Mouse (Mus musculus) retina, postnatal 1 day (tissue): ENCODE measurements around the gene Gm28042.

Source experiments
- DNase-seq: peaks from one replicate; pipeline ENCODE4 v3.0.0-alpha.2; 2012

The Gm28042 gene

DNA sequence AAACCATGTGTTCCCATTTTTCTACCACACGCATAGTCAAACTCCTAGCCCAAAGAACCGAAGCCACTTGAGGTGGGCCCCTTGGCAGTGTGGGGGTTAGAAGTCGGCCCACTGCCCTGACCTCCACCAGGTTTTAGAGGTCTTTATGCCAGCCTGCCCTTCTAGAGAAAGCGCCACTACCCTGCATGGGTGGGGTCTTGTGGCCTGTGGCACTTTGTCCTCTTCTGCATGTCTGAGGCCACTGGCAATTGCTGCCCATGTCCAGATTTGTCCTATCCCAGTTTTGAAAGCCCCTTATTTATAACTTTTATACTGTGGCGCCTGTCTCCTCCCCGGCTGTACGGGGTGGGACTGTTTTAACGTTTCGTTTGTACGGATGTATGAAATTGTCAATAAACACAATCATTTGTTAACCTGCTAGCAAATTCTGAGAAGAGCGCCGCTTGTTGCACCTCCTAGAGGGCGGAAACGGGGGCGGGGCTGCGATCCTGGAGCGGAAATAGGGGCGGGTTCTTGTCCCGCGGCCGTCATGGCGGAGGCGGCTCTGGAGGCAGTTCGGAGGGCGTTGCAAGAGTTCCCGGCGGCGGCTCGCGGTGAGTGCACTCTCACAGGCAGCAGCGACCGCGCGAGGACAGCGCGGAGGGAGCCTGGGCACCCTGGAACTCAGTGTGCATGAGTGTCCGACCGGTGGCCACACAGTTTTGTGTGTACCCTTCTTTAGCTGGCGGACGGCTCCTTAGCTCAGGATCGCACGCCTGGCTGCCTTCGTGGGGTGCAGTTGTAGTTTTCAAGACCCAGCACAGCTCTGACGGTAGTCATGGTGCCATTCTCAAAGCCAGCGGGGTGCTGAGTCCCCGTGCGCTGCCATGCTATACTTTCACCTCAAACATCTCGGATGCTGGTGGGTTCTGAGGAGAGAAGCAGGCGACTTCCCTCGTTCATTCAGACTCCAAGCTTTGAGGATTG is at the start of gene Gm28042, which contains the start of gene Jmjd7:
Gm28042 (plus strand) TSS at position 510 of the 966 bp plus-strand sequence.
Jmjd7 (plus strand) TSS at position 500 of the 966 bp plus-strand sequence.
- DNase-seq: peak; percentile 92

DNA sequence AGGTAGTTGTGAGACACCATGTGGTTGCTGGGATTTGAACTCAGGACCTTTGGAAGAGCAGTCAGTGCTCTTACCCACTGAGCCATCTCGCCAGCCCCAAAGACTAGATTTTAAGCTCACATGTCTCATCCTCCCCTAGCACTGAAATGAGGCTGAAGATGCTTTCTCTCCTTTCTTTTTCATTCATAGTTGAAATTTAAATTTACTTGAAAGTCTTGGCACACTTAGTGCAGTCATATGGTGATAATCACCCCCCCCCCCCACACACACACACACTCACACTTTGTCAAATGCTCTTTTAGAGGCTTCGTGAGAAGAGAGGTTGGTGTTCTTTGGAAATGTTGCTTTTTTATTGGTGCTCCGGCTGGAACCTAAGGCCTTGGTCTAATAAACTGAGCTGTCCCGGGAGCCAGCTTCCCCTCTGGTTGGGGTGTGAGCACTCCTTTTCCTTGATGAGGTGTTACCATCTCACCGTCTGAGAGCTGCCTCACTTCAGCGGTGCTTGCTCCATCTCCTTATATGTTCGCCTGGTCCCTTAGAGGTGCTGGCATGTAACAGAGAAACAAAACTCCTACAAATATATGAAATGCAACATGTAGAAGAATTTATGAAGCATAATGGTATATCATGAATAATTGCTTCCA is 46.8 kb upstream of the Gm28042 start:
- DNase-seq: no peak

DNA sequence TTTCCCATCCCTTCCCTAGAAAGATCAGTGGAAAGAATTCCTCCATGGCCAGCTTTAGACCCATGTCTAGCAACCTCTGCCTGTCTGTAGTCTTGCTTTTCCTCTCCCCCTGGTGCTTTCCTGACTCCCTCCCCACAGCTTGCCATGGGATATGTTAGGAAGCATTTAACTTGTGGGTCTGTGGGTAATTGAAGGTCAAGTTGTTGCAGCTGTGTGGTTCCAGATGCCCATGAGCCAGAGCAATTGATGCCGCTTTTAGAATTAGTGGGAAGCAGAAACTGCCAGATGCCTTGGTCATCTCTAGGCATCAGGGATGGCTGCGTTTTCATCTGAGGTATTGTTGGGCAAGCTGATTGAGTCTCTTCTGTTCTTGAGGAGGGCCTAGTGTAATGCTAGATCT is 45.7 kb upstream of the Gm28042 start:
- DNase-seq: no peak

DNA sequence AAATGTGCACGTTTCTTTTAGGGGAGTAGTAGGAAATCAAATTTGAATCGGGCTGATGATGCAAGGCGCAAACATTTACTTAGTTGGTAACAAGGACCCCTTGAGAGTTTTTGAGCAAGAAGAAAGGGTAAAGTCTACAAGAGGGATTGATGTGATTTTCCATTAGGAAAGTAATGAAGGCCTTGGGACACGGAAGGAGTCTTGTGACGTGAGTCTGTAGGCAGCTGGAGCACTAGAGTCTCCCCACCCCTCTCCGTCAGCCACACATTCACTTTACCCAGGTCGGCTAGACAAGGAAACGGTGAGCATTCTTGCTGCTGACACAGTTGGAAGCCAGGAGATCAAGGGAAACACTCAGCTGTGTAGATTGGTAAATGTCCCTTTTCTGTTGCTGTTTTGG is 41.4 kb upstream of the Gm28042 start:
- DNase-seq: no peak

DNA sequence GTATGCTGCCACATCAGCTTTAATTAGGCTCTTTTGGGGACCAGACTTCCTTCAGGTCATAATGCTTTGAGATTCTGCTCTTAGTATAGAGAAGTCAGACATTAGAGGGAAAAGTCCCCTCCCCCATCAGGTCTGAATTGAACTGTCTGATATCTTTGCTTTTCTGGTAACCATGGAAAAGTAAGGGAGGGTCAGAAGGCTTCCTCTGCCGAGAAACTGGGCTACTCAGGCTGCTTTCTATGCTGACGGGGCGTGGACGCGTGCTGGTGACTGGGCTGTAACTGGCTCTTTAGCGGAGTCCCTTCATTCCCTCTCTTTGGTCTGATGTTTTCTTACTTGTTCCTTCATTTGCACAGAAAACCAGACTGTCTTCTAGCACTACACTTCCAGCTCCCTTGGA is 40.9 kb upstream of the Gm28042 start:
- no peak for DNase-seq

DNA sequence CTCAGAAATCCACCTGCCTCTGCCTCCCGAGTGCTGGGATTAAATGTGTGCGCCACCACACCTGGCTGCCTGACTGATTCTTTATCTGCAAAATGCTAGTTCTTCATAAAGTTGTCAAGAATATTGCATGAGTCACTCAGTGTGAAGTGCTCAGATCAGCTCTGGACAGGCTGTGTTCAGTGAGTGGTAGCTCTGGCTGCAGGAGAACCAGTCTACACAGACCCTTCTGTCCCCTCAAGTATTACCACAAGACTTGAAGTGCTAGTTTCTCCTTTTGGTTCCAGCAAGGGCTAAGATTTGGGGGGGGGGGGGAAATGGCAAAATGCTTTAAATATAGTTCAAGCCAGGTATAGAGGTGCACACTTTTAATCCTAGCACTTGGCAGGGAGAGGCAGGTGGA is 39.9 kb upstream of the Gm28042 start:
- DNase-seq: no peak

DNA sequence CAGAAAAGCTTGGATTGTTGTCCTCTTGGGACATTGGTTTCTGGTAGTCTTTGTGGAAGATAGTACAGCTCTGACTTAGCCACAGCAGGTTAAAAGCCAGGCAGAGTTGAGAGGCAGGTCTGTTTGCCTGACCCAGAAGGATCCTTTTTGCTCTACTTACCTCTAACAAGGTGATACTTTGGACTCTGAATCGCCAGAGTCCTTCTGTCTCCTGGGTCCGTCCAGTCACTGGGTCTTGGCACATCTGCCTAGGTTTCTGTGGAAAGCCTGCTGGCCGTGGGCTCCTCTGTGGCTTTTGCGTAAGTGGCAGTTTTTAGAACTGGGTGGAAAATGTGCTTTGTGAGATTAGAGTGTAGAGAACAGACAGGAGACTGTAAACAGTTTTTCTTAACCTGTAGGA is 38.3 kb upstream of the Gm28042 start:
- no peak for DNase-seq

DNA sequence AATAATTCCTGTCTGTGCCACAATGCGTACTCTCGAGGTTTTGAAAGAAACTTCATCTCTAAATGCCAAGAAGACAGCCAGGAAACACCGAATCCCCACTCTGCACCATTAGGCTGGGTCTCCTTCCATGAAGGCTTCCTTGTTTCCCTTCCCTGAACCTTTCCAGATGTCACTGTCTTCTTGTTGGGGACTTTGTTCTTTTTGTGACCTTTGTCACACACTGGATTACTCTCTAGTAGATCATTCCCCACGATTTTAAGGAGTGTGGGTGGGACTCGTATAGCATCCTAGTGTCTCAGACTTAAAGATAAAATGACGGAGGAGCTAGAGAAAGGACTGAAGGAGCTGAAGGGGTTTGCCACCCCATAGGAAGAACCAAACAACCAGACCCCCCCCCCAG is 36.4 kb upstream of the Gm28042 start:
- DNase-seq: no peak

DNA sequence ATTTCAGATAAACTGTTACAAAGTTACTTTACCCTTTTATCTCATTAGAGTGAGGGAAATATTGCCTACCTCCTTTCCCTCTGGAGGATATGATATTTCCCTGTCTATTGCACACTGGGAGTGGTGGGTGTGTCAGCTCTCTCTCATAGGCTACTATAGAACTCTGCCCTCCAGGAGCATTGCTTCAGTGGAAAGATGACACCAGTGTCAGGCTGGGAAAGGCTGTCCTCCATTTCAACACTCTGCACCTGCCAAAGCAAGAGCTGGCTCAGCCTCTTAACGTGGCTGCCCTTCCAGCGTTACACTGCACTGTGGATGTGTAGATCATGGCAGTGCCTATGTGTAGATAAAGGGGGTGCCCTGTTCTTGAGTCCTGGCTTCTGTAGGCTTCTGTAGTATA is 34.9 kb upstream of the Gm28042 start:
- DNase-seq: no peak

DNA sequence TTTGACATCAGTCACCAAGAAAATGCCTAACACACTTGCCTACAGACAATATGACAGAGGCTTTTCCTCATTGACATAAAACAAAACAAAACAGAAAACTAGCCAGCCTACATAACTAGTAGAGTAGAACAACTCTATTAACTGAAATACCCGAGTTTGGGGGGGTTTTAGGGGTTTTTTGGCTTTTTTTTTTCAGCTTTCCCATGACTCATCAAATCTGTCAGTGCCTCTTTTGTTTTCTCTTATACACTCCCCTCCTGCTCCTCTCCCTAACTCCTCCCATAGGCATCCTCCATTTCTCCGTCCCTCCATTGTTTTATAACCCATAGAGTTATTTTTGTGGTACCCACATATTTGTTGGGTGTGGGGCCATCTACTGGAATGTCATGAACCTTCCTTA is 33.8 kb upstream of the Gm28042 start:
- no peak for DNase-seq

DNA sequence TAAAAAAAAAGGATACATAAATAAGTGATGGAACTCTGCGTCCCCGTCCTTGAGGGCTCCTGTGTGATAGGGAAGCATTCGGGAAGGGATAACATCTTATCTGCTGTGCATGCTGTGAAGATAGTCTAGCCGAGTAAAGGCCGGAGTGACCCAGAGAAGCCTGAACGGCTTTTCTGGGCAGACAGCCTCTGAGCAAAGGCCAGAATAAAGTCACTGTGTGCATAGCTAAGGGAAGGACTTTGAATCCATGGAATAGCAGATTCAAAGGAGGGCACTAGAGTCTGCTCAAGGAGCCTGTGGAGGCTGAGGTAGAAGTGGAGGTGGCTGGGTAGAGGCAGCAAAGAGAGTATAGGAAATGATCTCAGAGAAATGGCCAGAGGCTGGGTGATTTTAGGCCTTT is 32.5 kb upstream of the Gm28042 start:
- DNase-seq: no peak

DNA sequence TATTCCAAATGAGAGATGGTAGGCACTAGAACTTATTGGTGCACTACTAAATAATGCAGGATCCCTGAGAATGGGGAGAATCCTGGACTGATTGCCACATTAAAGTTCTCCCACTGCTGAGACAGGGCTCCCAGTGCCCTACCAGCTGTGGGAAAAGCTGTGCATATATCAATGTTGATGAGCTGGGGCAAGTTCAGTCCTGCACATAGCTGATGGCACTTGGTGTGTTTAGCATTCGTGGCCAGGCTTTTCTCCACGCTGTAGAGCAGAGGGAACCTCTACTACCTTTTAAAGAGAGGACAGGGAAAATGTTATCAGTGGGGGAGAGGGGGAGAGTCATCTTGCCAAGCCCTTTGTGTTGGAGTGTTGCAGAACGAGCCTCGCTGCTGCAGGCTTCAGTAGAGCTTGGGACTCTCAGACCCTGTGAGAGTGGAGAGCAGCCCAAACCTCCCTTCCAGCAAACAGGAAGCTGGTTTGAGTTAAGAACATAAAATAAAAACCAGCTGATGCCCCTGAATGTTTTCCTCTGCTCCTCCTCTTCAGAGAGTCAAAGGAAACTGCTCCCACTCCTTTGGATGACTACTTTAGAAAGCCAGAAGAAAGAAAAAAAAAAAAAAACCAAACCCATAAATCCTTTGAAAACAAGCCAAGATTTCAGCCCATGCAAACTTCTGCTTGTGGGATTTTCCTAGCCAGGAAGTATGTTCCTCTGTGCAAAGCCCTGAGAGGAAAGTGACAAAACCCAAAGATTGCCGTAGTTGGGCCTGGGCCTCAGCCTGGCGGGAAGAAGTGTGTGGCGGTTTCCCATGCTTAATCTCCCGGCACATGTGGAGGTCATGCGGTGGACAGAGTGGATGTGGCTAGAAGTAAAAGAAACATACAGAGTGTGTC is 31.7 kb upstream of the Gm28042 start:
- no peak for DNase-seq

DNA sequence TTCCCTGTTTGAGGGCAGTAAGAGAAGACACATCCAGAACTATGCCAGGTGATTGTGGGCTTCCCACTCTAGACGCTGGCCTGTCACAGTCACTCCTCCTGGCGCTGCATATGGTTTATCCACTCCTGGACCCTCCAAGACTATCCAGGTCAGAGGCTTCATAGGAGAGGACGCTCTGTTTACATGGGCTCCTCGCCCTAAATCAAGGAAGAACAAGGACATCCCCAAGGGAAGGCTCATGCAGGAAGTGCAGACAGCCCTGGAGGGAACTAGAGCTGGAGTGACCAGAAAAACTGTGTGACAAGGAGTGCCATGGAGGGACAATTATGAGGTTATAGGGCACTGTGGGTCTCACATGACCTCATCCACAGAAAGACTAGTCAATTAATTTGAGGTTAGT is 29.9 kb upstream of the Gm28042 start:
- DNase-seq: no peak

DNA sequence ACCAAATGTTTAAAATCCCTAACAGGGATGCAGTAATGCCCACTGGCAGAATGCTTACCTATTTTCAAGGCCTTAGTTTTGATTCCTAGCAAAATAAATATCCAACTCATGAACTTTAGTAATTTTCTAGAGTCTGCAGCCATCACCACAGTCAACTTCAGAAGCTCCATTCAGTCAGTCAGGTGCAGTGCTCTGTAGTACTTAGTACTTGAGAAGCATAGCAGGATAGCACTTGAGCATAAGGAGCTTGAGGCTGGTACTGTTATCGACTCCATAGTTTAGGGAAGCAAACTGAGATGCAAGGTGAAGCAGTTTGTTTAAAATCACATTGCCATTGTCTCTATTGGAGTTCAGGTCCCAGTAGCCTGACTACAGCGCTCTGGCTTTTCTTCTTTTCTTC is 27.6 kb upstream of the Gm28042 start:
- DNase-seq: no peak

DNA sequence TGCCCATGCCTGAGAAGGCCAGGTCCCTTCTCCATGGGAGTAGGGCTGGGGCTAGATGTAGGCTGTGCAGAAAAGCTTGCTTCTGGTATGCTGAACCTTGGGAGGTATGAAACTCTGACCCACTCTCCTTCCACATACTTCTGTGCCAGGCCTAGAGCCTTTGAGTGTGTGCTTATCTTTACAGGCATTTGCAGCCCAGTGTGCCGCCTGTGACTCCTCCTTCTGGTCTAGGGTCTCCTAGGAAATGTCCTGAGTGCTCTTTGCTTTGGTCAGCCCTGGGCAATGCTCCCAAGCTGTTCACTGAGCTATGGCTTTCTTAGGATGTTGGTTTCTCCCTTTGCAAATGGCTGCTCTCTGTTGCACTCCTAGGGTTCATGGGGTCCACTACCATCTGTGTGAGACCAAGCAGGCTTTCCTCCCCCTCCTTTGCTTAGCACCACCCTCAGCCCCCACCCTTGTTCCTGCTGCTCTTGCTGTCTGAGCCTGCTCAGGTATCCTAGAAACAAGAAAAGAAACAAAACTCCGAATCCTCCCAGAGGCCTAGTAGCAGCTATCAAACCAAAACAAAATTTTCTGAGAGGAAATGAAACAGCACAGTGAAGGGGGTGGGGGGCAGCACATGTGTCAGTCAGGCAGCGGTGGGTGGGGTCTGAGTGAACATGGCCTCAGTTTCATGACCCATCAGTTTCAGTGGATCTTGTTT is 26.3 kb upstream of the Gm28042 start:
- DNase-seq: no peak

DNA sequence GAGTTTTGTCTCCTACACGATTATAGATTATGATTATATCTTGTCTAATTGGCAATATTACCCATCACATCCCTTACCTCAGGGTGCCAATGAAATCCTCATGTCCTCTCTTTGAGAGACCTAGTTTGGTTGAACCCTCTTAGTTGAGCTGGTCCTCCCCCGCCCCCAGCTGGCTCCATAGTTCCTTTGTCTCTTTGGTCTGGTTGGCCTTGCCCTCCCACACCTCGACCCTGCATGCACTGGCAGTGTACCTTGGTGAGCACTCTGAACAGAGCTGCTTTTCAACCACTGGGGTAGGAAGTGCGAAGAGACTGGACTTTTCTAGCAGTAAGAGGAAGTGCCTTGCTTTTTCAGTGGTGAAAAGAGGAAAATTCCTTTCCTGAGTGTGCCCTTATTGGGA is 25.3 kb upstream of the Gm28042 start:
- DNase-seq: no peak

DNA sequence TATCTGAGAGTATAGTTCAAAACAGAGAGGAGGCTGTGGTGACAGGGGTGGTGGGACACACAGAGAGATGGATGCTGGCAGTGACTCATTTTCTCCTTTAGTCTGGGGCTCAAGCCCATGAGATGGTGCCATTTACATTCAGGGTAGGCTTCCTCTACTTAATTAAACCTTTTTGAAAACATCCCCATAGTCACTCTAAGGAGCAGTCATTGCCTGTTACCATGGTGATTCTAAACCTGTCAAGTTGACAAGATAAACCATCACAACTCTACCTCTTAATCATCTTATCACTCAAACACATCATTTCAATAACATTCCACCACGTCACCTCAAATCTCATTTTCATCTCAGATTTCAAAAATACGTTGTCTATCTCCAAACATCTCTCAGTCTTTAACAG is 23.3 kb upstream of the Gm28042 start:
- no peak for DNase-seq

DNA sequence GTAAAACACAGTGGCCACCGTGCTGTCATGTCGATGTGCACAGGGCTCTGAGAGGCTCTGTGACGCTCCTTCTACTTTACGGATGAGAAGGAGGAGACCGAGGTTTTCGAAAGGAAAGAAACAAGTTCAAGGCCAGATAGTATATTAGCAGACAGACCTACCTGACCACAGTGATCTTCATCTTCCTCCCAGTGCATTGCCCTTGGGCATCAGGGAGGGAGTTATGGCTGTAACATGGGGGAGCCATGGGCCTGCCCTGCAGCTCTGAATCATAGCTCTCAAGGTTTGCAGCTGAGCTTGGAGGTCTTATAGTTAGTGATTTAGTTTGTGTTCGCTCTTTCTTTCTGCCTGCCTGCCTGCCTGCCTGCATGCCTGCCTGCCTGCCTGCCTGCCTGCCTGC is 20.6 kb upstream of the Gm28042 start:
- DNase-seq: peak; percentile 4

DNA sequence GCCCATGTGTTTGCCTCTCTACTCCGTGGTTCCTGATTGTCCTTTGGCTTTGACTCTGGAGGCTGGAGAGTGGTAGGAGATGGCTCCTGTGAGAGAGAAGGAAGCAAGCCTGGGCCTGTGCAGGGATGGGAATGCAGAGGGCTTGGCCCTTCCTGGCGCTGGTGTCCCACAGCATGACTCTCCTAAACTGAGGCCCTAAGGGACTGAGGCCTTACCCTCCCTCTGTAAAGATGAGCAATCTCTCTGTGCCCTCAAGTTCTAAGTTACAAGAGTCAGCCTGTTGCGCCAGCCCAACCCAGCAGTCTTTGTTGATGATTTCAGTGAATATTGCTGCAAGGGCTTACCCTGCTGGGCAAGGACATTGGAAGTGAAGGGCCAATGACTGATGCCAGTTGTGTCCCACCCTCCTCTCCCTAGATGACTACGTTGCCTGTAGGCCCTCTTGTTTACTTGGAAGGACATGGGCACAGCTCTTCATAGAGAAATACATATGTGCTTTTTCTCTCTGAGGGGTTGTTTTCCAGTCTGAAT is 19.5 kb upstream of the Gm28042 start:
- DNase-seq: no peak

DNA sequence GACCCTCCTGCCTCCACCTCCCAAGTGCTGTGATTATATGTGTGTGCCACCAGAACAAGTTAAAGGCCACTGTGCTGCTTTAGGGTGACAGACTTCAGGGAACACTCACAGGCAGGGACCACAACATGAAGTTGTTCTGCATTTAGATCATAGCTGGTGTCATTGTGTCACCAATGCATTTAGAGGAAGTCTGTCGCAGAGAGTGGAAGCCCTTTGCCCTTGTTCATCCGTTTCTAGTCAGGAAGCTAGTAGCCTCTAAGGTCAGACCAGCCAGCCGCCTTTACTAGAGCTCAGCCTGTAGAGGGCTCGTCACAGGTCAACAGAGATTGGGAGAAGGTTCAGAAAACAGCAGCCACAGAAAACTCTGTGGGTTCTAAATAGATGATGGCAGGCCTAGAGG is 18.6 kb upstream of the Gm28042 start:
- DNase-seq: no peak

DNA sequence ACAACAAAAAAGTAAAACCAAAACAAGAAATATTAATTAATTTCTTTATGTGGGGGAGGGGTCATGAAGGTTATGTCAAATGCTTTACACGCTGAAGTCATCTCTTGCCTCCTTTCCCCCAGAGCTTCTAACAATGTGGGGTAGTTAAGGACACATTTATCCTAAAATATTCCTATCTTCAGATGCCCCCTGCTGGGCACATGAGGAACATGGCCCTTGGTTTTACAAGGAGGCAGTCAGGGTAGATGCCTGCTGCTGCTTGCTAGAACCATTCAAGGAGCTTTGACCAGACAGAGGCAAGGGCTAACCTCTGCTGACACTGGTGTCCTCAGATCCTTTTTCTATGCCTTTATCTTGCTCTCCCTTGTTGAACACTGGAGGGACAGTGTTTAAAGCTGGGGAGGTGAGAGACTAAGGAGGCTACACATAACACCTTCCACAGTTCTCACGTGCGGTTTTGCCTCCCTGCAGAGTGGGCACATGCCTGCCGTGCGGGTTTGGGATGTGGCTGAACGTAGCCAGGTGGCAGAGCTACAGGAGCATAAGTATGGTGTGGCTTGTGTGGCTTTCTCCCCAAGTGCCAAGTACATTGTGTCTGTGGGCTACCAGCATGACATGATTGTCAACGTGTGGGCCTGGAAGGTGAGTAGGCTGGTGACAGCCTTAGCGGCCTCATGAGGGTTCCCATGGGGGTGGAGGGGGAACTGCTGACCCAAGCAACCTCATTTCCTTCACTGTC is 15.7 kb upstream of the Gm28042 start:
- DNase-seq: peak; percentile 68

DNA sequence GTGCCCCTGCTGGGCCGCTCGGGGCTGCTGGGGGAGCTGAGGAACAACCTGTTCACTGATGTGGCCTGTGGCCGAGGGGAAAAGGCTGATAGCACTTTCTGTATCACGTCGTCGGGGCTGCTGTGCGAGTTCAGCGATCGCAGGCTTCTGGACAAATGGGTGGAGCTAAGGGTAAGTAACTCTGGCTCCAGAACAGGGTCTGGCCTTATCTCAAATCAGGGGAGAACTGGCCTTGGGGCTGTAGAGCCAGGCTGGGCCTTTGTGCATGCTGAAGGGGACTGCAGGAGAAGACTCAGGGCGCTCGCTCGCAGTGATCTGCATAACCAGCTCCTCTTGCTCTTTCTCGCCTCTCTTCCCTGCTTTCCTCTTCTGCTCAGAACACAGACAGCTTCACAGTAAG is 14.4 kb upstream of the Gm28042 start:
- DNase-seq: no peak
